Mouse (Mus musculus): ENCODE measurements around the gene Ccdc153. TPM values are rescaled to one million over a fixed set of nuclear protein-coding genes. Genes with fewer than 3 reads are reported as not detected.

The Ccdc153 gene
- total RNA-seq (2015): not detected in 2 replicates
- total RNA-seq (2017): not detected in 2 replicates

DNA sequence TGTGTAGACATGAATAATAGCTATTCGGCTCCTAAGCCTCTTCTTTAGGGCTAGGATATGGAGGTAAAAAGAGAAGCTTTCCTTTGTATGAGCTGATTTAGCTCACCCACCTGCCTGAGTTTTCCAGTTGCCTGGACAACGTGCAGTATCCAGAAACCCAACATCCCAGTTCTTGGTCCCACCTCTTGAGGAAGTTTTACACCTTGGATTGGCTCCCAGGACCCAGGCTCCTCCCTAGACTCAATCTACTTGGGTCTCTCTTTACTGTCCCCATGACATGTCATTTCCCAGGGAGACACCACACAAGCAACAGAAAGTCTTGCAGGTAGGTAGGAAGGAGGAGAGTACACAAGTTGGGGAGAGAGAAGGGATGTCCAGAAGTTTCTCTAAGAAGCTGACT is at the start of gene Ccdc153:
Gene Ccdc153, plus strand, starts transcription at position 278 of the 400 bp plus-strand sequence.
- no peak for ATAC-seq (ENCODE audit: poor library complexity, severe bottlenecking)

DNA sequence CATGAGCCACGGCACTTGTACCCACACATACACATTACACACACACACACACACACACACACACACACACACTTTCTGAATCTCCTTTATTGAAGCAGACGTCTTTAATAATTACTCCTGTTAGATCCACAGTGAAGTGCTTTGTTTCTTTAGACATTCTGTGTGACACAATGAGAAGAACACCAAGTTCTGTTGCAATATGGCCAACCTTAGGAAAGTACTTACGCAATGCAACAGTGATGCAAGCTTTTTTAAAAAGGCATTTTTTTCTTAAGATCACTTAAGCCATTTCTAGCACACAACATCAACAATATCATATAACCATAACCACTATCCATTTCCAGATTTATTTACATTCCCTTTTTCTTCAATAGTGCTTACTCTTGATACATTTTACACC is 49.3 kb upstream of the Ccdc153 start:
- ATAC-seq (ENCODE audit: poor library complexity, severe bottlenecking): peak; percentile 87

DNA sequence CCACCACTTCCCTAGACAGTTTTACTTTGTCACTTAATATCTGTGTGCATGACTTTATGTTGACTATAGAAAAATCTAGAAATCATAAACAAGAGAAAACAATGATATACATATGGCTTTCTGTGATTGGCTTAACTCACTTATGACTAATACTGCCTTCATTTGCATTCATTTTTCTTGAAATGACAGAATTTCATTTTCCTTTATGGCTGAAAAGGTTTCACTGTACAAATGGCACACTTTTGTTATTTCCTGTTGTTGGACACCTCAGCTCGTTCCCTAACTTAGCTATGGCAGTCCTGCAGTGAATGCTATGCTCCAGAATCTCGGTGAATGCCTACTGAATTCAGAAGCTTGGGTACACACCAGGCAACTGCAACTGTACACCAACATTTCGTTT is 48.2 kb upstream of the Ccdc153 start:
- no peak for ATAC-seq (ENCODE audit: poor library complexity, severe bottlenecking)

GRCm38 (mm10) chr9:44192794-44193193 is 47.7 kb upstream of the Ccdc153 start:
- ATAC-seq (ENCODE audit: poor library complexity, severe bottlenecking): no peak

DNA sequence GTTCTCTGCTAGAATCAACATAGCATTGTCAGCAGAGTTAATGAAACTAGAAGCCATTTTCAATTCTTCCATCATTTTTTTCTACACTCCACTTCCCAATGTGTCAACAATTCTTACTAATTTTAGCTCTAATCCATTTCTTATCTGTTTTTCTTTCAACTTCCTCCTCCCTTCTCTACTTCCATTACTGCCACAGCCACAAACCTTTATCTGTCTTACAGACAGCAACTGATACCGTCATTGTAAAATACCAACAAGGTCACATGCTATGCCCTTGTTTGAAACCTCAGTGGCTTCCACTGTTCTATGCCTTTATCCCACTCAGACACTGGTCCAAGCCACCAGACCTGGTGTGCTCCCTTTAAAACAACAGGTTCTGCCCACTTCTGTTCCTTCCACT is 46.5 kb upstream of the Ccdc153 start:
- ATAC-seq (ENCODE audit: poor library complexity, severe bottlenecking): 0 out of 2 replicates have a peak, but pooled peaks have one; percentile 11

- peak; percentile 71 for ATAC-seq (ENCODE audit: poor library complexity, severe bottlenecking)
Measured at GRCm38 (mm10) chr9:44196354-44196753, 44.1 kb upstream of the Ccdc153 start.

DNA sequence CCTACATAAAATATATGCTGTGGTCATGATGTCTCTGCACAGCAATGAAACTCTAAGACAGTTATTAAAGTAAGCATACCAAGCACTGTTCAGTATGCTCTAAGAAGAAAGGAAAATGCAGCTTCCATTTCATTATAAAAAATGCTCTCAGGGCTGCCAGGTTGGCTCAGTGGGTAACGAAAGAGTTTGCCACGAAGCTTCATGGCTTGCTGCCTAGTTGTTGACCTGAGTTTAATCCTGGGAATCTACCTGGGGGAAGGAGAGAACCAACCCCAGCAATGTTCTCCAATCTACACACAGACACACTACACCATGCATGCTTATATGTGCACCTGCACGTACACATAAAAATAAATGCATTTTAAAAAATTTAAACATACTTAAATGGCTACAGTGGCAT is 41.3 kb upstream of the Ccdc153 start:
- no peak for ATAC-seq (ENCODE audit: poor library complexity, severe bottlenecking)

GRCm38 (mm10) chr9:44199580-44199979 is 40.9 kb upstream of the Ccdc153 start:
- no peak for ATAC-seq (ENCODE audit: poor library complexity, severe bottlenecking)

- no peak for ATAC-seq (ENCODE audit: poor library complexity, severe bottlenecking)
Measured at GRCm38 (mm10) chr9:44200458-44200857, 40.0 kb upstream of the Ccdc153 start.

GRCm38 (mm10) chr9:44207840-44208239 is 32.6 kb upstream of the Ccdc153 start:
- no peak for ATAC-seq (ENCODE audit: poor library complexity, severe bottlenecking)

DNA sequence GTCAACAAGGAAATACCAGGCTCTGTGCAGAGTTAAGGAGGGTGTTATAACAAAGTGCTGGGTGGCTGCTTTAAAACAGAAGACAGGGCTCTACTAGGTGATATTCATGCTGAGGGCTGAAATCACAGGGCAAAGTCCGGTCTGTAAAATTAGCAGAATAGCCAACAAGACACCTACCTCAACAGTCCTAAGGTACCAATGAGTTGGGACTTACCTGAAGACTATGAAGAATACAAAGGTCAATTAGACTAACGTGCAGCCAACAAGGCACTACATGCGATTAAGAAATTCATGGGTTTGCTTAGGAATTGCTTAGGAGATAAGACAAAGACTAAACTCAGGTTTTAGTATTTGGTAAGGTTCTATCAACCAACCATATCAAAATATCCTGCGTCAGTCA is 31.1 kb upstream of the Ccdc153 start:
- ATAC-seq (ENCODE audit: poor library complexity, severe bottlenecking): no peak

DNA sequence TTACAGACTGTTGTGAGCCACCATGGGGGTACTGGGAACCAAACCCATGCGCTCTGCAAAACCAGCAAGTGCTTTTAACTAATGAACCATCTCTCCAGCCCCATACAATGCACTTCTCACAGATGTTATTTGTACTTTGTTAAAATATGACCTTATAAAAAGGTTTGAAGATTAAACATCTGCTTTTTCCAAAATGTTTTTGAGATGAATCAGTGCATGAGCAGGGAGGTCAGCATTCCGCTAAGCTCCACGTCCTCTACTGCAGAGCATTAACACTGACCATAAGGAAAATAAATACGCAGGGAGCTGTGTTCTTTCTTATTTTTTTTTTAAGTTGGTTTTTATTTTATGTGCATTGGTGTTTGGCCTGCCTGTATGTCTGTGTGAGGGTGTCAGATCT is 28.1 kb upstream of the Ccdc153 start:
- no peak for ATAC-seq (ENCODE audit: poor library complexity, severe bottlenecking)

DNA sequence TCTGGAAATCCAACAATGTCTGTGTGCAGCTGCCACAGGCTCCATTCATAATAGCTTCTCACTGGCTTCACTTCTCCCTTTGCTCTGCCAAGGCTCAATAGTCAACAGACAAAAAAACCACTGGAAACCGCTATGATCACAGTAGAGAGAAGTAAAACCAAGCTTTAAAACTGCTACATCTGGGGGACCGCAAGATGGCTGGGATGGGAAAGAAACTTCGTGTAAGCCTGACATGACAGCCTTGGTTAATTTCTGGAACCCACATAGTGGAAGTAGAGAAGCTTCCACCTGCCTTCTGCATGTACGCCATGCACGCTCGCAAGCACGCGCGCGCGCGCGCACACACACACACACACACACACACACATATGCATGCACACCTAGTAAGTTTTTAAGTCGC is 26.9 kb upstream of the Ccdc153 start:
- ATAC-seq (ENCODE audit: poor library complexity, severe bottlenecking): peak; percentile 92

- ATAC-seq (ENCODE audit: poor library complexity, severe bottlenecking): no peak
Measured at GRCm38 (mm10) chr9:44225993-44226392, 14.5 kb upstream of the Ccdc153 start.

DNA sequence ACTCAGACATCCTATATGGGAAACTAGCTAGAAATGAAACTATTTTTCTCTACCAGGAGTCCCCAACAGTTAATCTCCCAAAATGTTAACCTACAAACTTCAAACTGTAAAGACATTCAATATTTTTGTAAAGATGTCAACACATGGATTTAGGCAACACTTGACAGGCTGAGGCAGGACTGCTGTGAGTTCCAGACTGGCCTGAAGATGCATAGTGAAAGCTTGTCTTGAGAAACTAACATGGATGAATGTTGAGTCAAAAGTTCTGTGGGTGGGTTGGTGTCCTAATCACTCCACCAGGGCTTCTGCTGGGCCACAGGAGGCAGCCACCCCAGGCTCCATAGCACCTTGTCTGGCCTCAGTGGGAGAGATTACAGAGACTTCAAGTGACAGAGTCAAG is 8.9 kb upstream of the Ccdc153 start:
- no peak for ATAC-seq (ENCODE audit: poor library complexity, severe bottlenecking)

DNA sequence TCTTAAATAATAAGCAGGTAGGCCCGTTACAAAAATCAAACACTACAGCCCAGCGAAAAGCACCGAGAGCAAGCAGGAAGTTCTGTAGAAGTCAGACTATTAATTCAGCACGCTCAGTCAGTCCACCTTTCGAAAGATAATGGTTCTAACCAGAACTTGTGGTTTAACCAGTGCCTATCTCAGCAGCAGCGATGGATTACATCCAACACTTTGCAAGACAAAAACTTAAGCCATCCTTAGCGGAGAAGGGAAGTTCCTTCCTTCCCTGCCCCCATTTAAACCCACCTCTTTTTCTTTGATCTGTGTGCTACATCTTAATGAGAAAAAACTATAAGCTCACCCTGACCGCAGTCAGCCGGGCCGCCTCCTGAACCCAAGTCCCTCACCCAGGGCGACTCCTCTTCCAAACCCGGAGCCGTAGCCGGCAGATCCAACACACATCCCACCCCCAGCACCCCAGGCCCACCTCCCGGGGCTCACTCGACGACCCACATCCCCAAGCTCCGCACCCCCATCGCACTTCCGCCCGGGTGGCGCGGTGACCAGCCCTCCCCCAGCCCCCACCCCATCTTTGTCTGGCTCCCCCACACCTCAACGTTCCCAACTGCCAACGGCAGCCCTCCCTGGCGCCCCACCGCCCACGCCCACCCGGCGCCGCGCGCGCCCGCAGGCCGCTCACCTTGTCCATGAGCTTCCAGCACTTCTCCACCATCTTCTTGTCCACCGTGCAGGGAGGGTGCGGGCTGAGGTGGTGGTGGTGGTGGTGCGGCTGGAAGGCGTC is 7.3 kb upstream of the Ccdc153 start:
- ATAC-seq (ENCODE audit: poor library complexity, severe bottlenecking): no peak

GRCm38 (mm10) chr9:44233802-44234478 is 6.5 kb upstream of the Ccdc153 start, which contains the start of gene Cbl:
TSS of gene Cbl (minus strand) at chr9:44234049.
- ATAC-seq (ENCODE audit: poor library complexity, severe bottlenecking): peak; percentile 85

GRCm38 (mm10) chr9:44234479-44235427 is 5.7 kb upstream of the Ccdc153 start:
- ATAC-seq (ENCODE audit: poor library complexity, severe bottlenecking): peak; percentile 63

DNA sequence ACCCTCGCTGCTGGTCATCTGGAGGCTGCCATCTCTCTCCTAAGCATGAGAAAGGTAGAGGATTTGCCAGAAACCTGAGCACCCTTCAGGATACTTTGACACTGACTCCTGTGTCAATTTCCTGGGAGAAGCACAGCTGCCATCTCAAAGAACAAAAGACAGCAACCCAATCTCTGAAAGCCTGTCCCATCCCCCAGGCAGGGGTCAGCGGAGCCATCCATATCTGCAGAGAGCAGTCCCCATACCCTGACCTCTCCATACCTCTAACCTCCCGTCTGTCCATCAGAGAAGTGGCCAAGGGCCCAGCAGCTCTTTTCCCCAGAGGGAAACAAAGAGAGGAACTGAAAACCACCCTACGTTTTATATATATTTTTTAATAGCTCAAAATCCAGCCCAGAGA is 3.9 kb upstream of the Ccdc153 start:
- ATAC-seq (ENCODE audit: poor library complexity, severe bottlenecking): no peak

GRCm38 (mm10) chr9:44237128-44237527 is 3.3 kb upstream of the Ccdc153 start:
- no peak for ATAC-seq (ENCODE audit: poor library complexity, severe bottlenecking)

All from megakaryocyte, adult 5-6 weeks (primary cell).